Mouse (Mus musculus): ENCODE measurements around the gene Rabggta.

Gene Rabggta

GRCm38 (mm10) chr14:55733889-55734288 is 11.8 kb upstream of the Rabggta start:
- DNase-seq (ENCODE audit: low read depth, low spot score) = no peak

- DNase-seq (ENCODE audit: low read depth, low spot score) = no peak
Measured at GRCm38 (mm10) chr14:55730531-55731032, 8.5 kb upstream of the Rabggta start.

- no peak for DNase-seq (ENCODE audit: low read depth, low spot score)
Measured at GRCm38 (mm10) chr14:55730116-55730515, 8.1 kb upstream of the Rabggta start.

GRCm38 (mm10) chr14:55727889-55728685 is 6.0 kb upstream of the Rabggta start:
- DNase-seq (ENCODE audit: low read depth, low spot score) = no peak

- no peak for DNase-seq (ENCODE audit: low read depth, low spot score)
Measured at GRCm38 (mm10) chr14:55726261-55726660, 4.2 kb upstream of the Rabggta start.

- peak; percentile 52 for DNase-seq (ENCODE audit: low read depth, low spot score)
Measured at GRCm38 (mm10) chr14:55724411-55724871, 2.4 kb upstream of the Rabggta start.

- DNase-seq (ENCODE audit: low read depth, low spot score) = no peak
Measured at GRCm38 (mm10) chr14:55723433-55723832, 1.4 kb upstream of the Rabggta start.

- no peak for DNase-seq (ENCODE audit: low read depth, low spot score)
Measured at GRCm38 (mm10) chr14:55722438-55722945, 429 bp upstream of the Rabggta start.

GRCm38 (mm10) chr14:55721076-55721475 is 987 bp downstream of the Rabggta start:
- no peak for DNase-seq (ENCODE audit: low read depth, low spot score)

- DNase-seq (ENCODE audit: low read depth, low spot score) = no peak
Measured at GRCm38 (mm10) chr14:55720666-55721065, 1.4 kb downstream of the Rabggta start.

GRCm38 (mm10) chr14:55719737-55720136 is 2.3 kb downstream of the Rabggta start:
- no peak for DNase-seq (ENCODE audit: low read depth, low spot score)

- DNase-seq (ENCODE audit: low read depth, low spot score) = no peak
Measured at GRCm38 (mm10) chr14:55716884-55717283, 5.2 kb downstream of the Rabggta start.

GRCm38 (mm10) chr14:55716271-55716670 is 5.8 kb downstream of the Rabggta start:
- no peak for DNase-seq (ENCODE audit: low read depth, low spot score)

GRCm38 (mm10) chr14:55714893-55715292 is 7.2 kb downstream of the Rabggta start:
- DNase-seq (ENCODE audit: low read depth, low spot score) = no peak

GRCm38 (mm10) chr14:55713729-55714122 is 8.3 kb downstream of the Rabggta start, which contains the start of gene Tgm1:
Tgm1 (minus strand) TSS chr14:55713926.
- no peak for DNase-seq (ENCODE audit: low read depth, low spot score)

GRCm38 (mm10) chr14:55713007-55713728 is 8.9 kb downstream of the Rabggta start:
- no peak for DNase-seq (ENCODE audit: low read depth, low spot score)

- no peak for DNase-seq (ENCODE audit: low read depth, low spot score)
Measured at GRCm38 (mm10) chr14:55711786-55712185, 10.3 kb downstream of the Rabggta start.

- no peak for DNase-seq (ENCODE audit: low read depth, low spot score)
Measured at GRCm38 (mm10) chr14:55709509-55709908, 12.6 kb downstream of the Rabggta start.

- DNase-seq (ENCODE audit: low read depth, low spot score) = no peak
Measured at GRCm38 (mm10) chr14:55707397-55707796, 14.7 kb downstream of the Rabggta start.

- DNase-seq (ENCODE audit: low read depth, low spot score) = no peak
Measured at GRCm38 (mm10) chr14:55706051-55706600, 15.9 kb downstream of the Rabggta start.

- no peak for DNase-seq (ENCODE audit: low read depth, low spot score)
Measured at GRCm38 (mm10) chr14:55702761-55703160, 19.3 kb downstream of the Rabggta start.

- DNase-seq (ENCODE audit: low read depth, low spot score) = no peak
Measured at GRCm38 (mm10) chr14:55701131-55701530, 20.9 kb downstream of the Rabggta start.
